Mouse (Mus musculus) testis, postnatal 10 days (tissue): Measurements from ENCODE around the gene Fgfr2.

ENCODE experiments used
- DNase-seq: peaks from one replicate; pipeline ENCODE4 v3.0.0; 2021; ENCODE audit warnings: low spot score

Fgfr2 gene

GRCm38 (mm10) chr7:132171716-132172115 lies 951.4 kb downstream of the Fgfr2 start:
- DNase-seq, result no peak

- no peak for DNase-seq
These were observed 953.6 kb downstream of the Fgfr2 start for GRCm38 (mm10) chr7:132169419-132170169.

DNA sequence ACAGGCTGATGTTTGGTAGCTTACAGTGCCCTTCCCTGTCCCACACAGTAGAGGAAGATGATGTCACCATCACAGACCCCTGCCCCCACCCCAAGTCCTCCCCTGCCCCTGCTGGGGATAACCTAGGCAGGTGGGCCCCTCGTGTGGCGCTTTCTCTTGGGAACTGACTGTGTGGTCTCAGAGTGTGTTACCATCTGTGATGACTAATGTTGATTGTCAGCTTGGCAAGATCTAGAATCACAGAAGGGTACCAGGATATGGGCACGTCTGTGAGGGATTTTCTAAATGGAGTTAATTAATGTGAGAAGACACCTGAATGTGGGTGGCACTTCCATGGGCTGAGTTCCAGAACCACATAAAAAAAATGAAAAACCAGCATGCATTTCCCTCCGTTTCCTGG lies 955.9 kb downstream of the Fgfr2 start:
- no peak for DNase-seq

DNA sequence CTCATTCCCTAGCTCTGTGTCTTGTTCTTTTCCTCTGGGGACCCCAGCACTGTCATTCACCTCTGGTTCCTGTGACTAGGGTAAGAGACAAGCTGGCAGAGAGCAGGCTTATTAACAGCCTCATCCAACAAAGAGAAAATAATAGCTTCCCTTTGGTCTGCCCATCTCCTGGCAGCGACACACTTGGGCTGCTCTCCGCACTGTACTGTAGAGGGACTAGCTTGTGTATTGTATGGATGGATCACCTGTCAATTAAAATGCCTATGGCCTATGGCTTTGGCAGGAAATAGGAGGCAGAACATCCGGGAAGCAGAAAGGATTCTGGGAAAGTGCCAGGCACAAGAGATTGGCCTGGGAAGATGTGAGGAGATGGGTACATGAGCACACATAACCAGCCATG lies 960.9 kb downstream of the Fgfr2 start:
- DNase-seq, result no peak

DNA sequence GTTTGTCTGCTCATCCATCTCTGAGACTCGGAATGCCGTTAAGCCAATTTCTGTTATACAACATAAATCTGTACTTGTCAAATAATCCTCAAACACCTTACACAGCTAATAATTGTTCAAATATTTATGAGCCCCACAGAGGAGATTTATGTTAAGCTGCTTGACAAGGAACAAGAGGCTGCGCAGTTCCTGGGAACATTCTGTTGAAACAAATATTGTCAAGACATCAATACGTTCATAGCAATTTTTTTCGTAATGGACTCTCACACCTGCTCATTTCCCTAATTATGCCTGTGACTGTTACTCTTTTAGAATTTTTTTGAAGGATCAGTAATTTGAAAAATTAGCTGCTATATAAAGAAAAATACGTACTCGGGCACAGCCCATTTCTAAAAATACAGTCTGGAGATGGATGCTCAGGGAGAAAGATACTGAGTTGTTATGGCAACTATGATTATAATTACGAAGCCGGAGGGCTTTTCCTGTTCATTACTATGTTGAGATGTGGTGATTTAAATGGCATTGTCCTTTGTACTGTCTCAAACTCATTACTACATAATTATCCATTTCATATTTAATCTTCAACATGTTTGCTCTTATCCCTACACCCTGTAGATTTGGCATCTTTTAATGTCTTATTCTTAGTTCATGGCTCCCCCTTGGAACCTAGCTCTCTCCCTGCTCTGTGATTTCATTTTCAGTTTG lies 964.7 kb downstream of the Fgfr2 start:
- no peak for DNase-seq

DNA sequence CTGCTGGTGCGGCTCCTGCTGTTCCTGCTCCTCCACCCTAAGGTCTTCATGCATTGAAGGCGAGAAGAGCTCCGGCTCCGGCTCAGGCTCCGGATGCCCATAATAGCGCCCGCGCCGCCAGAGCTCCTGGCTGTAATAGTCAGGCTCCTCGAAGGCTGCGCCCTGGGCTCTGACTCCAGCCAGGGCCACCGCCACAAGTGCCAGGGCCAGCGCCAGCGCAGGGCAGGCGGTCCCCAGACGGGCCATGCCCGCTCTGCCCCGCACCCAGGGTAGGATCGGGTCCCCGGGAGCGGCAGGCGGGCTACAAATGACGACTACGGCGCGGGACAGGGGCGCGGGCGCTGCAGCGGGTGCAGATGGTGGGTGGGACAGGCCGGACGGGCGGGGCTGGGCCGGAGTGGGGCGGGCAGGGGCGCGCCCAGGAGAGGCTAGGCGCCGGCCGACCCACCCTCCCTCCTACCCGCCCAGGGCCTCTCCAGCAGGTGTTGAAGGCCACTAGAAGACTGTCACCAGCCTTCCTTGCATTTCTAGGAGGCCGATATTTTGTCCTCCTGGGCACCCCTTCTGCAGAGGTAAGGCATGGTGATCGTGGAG lies 968.7 kb downstream of the Fgfr2 start, which contains the start of gene Cpxm2:
TSS of gene Cpxm2 (minus strand) at position 372 of the 594 bp plus-strand sequence.
- no peak for DNase-seq

DNA sequence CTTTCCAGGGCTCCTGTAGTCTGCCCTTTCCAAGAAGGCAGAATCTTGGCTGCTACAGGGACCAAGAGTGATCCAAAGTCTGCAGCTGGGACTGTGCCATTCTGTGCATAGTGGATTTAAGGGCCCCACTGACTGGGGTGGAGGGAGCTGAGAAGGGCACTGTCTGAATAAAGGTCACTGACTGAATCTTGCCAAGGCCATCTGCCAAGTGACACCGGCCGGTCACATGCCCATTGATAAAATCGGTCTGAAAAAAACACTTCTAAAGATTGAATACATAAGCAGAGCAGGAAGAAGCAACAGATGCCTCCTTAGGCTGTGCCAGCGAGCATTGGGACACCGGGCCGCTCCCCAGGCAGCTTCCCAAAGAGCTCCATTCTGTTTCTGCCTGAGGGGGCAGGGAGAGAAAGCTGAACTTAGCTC lies 969.4 kb downstream of the Fgfr2 start:
- DNase-seq, result no peak

- no peak for DNase-seq
These were observed 977.8 kb downstream of the Fgfr2 start for GRCm38 (mm10) chr7:132145227-132145800.

DNA sequence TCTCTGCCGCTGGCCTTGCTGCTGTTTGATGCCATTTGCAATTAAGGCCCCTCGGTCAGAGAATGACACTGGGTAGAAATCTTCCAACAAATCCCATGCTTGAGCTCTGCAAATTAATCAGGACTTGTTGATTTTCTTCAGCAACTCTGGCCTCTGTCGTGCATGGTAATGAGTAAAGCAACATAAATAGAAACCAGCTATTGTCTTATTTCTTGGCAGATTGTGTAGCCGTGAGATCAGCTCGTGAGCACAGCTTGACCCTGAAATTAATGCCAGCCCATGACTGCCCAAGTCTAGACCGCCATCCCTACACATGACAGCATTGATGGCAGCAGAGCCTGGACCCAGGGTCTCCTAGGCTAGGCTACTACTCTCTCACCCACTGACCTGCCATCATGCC lies 994.5 kb downstream of the Fgfr2 start:
- DNase-seq, result no peak

DNA sequence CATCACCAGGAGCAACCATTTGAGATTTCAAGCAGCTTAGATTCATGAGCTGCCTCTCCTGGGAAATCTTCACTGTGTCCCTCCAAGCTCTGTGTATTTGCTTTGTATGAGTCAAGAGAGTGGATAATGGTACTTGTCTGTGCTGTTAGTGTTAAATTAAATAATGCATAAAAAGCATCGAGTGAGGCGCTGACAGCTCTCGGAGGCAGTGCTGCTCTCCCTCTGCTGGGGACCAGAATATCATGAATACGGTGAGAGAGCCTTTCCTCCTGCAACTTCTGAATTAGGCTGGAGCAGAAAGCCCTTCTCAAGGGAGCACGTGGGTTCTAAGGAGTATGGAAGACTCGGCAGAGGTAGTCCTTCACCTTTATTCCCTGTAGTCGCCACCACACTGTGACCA lies 998.2 kb downstream of the Fgfr2 start:
- DNase-seq, result no peak

DNA sequence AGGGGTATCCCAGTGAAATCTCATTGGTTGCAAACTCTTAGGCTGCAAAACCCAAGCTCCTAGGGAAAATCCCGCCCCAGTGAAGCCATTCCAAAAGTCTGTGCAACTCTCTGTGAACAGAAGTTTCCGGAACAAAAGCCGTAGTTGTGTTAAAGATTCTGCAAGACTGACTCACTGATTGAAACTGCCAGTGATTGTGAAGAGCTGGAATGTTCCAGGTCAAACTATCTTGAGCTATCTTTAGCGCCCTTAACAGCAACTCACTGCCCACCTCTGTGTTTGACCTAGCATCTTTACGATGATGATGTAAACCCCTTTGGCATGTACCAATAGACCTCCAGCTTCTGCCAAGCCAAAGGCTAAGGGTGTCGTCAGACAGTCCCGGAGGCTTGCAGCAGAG lies 999.9 kb downstream of the Fgfr2 start:
- no peak for DNase-seq

DNA sequence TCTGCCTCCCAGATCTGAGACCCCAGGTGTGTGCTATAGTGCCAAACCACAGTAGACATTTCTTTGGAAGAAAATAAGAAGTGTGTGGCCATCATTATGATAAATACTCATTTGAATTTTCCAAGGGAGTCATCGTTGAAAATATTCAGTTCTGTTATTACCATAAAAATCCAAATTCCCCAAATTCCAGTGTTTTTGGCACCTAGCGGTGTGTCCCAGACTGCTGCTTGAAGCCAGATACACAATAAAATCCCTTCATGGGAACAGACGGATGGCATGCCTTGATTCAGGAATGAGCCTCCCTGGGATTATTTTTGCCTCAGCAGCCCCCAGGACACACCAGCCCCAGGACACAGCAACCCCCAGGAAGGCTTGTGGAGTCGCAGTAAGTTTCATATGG lies 1003.3 kb downstream of the Fgfr2 start:
- no peak for DNase-seq

DNA sequence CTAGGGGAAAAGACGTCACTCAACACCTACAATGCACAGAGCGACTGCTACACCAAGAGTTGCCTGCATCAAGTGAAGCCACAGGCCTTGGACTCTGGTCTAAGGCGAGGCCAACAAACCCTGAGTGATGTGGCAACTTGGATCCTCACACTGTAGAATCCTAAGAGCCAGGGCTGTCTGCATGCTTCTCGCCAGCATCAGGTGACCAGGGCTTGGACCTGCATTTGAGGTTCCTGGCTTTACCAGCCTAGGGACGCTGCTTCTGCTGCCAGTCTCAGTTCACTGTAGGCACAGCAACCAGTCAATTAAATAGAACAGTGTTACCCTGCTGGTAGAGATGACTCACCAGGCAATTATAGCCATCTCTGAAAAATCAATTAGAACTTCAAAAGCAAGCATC lies 1011.4 kb downstream of the Fgfr2 start:
- DNase-seq, result no peak

DNA sequence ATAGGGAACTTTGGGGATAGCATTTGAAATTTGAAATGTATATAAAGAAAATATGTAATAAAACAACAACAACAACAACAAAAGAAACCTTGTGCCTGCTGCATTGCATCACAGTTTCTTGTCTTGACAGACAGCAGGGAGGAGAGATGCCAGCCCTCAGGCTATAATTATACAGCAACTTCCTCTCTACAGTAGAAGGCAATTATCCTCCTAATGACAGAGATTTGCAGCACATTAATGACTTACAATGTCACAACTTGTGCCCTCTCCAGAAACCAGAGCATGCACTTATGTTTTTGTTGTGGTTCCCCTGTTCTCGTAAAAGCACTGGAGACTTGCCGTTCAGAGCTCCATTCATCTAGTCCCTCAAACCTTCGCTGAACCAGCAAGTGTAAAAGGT lies 1012.8 kb downstream of the Fgfr2 start:
- no peak for DNase-seq

- no peak for DNase-seq
These were observed 1016.3 kb downstream of the Fgfr2 start for GRCm38 (mm10) chr7:132106891-132107290.

DNA sequence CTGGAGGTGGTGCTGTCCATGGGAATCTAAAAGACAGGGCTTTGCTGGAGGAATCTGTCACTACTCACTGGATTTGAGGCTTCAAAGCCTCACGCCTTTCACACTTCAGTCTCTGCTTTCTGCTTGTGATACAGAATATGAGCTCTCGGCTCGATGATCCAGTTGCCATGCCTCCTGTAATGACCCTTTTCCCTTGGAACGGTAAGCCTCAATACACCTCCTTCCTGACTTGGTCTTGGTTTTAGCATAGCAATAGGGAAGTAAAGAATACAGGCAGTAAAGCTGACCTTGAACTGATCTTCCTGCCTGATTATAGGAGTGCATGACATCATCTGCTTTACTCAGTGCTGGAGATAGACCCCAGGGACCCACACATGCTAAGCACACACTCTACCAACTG lies 1017.8 kb downstream of the Fgfr2 start:
- no peak for DNase-seq

DNA sequence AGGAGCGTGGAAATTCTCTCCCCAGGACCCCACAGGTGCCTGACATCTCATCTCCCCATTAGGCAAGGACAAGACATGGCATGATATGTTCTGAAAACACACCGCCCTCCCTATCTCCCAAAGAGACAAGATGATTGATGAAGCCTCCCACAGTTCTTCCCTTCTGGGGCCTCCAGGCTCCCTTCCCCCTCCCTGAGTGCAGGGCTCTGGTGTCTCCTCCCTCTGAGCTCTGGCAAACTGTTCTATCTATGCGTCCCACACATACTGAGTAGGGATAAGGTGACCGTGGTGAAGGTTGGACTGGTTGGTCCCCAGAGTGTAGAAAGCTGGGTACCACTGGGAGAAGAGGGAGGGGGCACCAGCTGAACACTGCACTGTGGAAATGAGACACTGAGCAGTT lies 1024.7 kb downstream of the Fgfr2 start:
- DNase-seq, result no peak

- DNase-seq, result no peak
These were observed 1028.5 kb downstream of the Fgfr2 start for GRCm38 (mm10) chr7:132094666-132095065.

DNA sequence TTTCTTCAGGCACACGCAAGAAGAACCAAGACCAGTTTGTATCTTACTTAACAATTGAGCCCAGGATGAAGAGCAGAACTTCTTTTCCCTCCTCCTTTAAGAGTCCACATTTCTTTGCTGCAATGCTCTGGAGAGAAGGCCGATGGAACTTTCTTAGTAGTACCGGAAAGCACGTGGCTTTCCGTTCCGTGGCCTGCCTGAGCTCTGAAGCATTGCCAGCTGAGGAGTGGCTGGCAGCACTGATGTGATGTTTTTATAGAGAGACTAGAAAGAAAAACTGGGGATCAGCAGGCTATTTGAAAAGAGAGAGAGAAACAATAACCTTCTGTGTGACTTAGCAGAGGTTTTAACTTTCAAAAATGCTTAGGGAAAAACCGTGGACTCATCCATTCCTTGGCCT lies 1031.6 kb downstream of the Fgfr2 start:
- no peak for DNase-seq

DNA sequence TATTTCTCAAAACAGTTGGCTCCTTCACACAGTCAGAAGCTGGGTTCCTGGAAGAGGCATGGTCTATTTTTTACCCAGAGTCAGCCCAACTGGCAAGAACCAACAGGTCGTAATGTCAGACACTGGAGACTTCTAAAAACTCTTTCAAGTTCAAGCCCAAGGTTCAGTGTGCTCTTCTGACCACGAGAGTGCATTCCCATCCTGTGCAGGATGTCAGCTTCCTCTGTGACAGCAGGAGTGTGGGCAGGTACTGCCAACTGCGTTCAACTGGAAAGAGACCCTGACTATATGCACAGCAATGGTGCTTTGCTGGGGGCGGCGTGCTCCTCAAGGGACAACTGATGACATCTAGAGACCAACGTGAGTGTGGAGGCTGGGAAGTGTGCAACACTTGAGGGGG lies 1034.5 kb downstream of the Fgfr2 start:
- no peak for DNase-seq

DNA sequence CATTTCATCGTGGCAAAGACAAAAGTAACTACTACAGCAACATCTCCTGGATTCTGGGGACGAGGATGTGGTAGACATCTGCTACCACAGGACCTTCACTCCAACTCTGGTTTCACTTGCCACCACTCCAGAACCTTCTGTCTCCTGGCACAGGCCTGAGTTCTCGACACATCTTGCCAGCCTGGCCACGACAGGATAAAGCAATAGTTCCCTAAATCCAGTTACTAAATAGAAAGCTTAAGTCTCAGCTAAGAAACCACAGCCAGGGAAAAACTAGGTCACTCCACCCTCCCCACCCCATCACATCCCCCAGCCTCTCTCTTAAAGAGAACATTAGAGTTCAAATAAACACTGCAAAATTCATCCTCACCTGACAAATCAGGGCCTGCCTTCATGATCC lies 1035.0 kb downstream of the Fgfr2 start:
- DNase-seq, result no peak

DNA sequence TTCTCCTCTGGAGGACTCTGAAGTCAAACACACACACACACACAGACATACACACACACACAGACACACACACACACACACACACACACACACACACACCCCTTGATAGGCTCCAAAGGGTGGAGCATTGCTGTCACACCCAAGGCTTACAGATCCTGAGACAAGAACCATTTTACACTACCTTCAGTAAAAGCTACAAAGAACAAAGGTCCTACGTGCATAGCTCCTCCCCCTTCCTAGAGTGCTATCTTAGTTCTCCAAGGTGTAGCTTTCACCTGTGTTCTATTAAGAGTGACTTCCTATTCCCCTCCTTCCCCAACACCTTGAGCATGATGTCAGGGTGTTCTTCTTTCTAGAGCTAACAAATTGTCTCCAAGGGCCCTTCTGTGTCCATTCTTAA lies 1047.3 kb downstream of the Fgfr2 start:
- DNase-seq, result no peak

- DNase-seq, result no peak
These were observed 1048.6 kb downstream of the Fgfr2 start for GRCm38 (mm10) chr7:132074503-132074902.
